Mouse (Mus musculus) testis, adult 2 months (tissue): ENCODE data around the gene Bach2.

Source experiments
- CTCF ChIP-seq: fragments of 200-500 bp; IDR thresholded peaks from 2 replicates; pipeline ENCODE4 v1.5.1; 2012; ENCODE audit warnings: low read depth, mild to moderate bottlenecking, inconsistent platforms, low read length, moderate library complexity; ENCODE audit not compliant: control insufficient read depth, insufficient read depth, insufficient replicate concordance
- POLR2A ChIP-seq: fragments of 200-500 bp; IDR thresholded peaks from 2 replicates; pipeline ENCODE4 v1.6.1; 2012; ENCODE audit warnings: low read depth, mild to moderate bottlenecking, inconsistent platforms, low read length, moderate library complexity; ENCODE audit not compliant: control insufficient read depth

GRCm38 (mm10) chr4:32447850-32448249 is 209.2 kb downstream of the Bach2 start:
- TF ChIP-seq CTCF (no peak), POLR2A (no peak)
